Mouse (Mus musculus) erythroid progenitor cell, adult 5-6 weeks (primary cell): ENCODE results near the gene Coro6. TPM values are rescaled to one million over a fixed set of nuclear protein-coding genes. Genes with fewer than 3 reads are reported as not detected.

ENCODE experiments used
- ATAC-seq: replicated peaks from 2 replicates; pipeline ENCODE4 v1.8.0; 2016; ENCODE audit warnings: moderate number of reproducible peaks, mild to moderate bottlenecking, moderate TSS enrichment, inconsistent platforms; ENCODE audit not compliant: poor library complexity, low FRiP score, severe bottlenecking
- total RNA-seq, 2 experiments: library from RNA; stranded (forward) in 1 of 2; stranded (reverse) in 1 of 2; fragments of 150-400 nt in 1 of 2; fragments of 186-747, 209-891 nt in 1 of 2; gene quantifications; 2 replicates each; pipeline versions ENCODE4 v1.2.3 to v1.2.4; 2015 to 2017; ENCODE audit warnings: low replicate concordance in 2 of 2

Coro6 gene
- total RNA-seq, 2 experiments from 2014 or later = not detected

GRCm38 (mm10) chr11:77506273-77506672 is 44.1 kb downstream of the Coro6 start:
- no peak for ATAC-seq

GRCm38 (mm10) chr11:77506941-77507340 is 44.7 kb downstream of the Coro6 start:
- no peak for ATAC-seq

- no peak for ATAC-seq
Measured at GRCm38 (mm10) chr11:77507426-77507825, 45.2 kb downstream of the Coro6 start.

DNA sequence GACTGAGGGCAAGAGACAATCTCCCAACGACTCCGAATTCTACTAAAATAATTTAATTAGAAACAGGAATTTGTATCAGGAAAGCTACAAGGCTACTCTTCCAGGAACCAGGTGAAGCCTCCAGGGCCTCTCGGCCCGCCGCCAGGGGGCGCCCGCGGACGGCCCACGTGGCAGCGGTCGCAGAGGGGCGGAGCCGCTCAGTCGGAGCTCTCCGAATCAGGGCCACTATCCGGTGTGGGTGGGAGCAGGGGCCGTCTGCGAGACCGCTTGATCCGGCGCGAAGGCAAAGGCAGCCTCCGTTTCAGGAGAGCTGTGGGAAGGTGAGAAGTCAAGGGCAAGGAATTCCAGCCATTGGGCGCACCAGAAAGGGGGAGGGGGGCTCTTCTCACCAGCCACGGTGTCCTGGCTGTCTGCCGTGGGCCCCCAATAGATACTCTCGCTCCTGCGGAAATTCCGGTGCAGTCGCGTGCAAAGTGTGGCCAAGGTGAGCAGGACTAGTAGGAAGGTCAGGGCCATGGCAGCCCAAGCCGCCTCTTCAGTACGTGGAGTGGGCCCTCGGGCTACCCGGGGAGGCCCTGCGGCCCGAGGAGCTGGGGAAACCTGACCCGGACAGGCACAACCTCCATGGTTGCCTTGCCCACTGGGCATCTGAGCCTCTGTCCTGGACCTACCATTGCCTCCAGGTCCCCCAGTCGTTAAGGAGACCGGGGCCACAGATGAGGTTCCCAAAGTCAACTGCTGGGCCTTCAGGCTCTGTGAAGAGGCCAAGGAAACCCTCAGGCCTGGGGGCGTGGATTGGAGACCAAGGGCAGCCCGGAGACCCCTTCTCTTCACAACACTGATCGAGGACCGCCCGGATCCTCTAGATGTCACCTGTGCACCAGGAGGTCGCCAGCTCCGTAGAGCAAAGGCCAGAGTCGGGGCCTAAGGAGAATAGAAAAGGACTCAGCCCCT is 46.1 kb downstream of the Coro6 start:
- ATAC-seq = peak; percentile 58

GRCm38 (mm10) chr11:77511336-77511735 is 49.1 kb downstream of the Coro6 start:
- ATAC-seq = no peak

DNA sequence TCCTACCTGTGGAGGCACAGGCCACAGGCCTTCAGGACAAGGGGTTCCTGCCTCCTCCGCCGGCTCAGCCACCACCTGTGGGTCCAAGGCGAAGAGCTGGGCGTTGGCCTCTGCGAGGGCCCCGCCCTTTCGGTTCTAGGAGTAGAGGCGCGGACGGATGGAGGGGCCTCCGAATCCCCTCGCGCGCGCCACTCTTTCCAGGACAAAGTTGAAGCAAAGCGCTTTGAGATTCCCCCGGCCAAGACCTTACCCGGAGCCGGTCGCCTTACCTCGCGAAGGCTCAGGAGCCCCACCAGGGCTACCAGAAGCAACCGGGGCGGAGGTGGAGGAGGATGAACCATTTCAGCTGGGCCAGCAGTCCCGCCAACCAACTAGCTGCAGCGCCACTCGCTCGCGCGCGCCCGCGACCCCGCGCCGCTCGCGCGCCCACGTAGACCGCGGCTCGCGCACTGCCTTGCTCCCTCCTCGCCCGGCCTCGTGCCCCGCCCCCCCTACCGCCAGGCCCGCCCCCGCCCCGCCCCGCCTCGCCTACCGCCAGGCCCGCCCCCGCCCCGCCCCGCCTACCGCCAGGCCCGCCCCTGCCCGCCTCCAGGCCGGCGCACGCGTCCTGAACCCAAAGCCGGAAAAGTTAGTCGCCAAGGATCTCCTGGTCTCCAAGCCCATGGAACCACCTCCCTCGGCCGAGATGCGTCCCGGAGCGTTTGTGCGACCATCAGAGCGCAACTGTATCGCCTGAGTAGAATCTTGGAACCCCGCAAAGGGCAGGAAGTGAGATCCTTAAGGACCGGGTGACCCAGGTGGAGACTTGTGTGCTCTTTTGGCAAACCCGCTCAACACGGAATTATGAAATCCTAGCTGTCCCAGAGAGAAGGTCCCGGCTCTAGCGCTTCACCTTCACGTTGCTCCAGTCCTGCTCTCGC is 50.9 kb downstream of the Coro6 start:
- peak; percentile 66 for ATAC-seq

DNA sequence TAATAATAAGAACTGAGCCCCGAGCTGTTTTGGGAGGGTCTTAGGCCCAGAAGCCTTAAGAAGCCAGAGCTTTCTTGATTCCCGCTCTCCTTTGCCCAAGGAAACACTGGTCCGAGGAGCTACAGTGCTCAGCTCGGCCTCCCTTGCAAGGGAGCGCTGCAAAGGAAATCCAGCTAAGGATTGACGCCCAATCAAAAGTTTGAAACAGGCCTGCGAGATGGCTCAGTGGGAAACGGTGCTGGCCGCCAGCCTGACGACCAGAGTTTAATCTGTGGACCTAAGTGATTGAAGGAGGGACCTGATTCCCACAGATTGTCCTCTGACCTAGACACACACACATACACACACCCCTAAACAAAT is 51.6 kb downstream of the Coro6 start:
- no peak for ATAC-seq

DNA sequence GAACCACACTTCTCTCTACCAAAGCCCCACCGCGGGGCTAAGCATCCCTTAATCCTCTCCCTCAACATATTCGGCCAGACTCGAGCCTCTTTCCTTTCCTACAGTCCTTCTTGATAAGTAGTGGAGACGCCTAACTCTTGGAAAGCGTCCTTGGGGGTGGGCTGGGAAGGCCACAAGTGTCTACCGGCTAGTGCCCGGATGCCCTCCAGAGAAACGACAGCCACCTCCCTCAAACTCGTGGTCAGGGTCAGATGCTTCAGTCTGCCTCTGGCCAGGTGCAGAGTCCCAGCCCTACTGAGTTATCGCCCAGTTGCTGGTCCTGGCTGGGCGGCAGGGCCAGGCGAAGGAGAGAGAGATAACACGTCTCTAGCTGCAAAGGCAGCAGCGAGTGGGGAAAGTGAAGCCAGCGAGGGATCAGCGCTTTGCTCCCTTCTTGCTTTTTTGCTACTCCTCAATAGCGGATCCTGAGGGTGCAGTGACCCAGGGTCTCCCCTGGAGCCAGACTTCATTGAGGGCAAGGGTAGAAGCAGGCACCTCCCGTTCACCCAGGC is 52.1 kb downstream of the Coro6 start:
- peak; percentile 78 for ATAC-seq

DNA sequence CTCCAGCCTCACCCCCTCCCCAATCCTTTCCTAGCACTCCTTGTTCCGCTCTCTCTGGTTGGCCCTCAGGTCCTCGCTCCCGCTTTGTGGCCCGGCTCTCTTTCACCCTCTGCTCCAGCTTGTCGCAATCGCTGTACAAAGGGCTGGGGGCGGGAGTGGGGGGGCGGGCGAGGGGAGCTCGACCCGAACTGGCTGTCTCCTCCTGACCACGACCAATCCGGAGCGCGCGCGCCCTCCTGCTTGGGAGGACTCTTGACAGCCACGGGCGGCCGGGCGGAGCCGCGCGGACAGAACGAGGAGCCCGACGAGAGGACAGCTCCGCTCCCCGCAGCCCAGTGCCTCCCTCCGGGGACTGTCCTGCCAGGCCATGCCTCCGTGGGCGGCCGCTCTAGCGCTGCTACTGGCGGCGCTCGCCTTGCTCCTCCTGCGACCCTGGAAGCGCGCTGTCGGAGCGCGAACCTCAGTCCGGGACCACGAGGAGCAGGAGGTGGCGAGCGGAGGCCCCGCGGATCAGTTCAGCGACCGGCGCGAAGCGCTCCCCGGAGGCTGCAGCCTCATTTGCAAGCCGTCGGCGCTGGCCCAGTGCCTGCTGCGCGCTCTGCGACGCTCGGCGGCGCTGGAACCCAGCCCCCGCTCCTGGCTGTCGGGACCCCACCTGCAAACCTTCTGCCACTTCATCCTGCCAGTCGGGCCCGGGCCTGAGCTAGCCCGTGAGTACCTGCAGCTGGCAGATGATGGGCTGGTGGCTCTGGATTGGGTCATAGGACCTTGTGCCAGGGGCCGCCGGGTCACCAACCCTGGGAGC is 52.8 kb downstream of the Coro6 start, which contains the start of gene Abhd15:
Gene Abhd15 (plus strand): TSS at position 290 of the 805 bp plus-strand sequence.
- ATAC-seq = 0 out of 2 replicates have a peak, but pooled peaks have one; percentile 26

- no peak for ATAC-seq
Measured at GRCm38 (mm10) chr11:77515637-77516552, 53.7 kb downstream of the Coro6 start, which contains the start of gene Trp53i13. Trp53i13 (minus strand) TSS chr11:77515980.

DNA sequence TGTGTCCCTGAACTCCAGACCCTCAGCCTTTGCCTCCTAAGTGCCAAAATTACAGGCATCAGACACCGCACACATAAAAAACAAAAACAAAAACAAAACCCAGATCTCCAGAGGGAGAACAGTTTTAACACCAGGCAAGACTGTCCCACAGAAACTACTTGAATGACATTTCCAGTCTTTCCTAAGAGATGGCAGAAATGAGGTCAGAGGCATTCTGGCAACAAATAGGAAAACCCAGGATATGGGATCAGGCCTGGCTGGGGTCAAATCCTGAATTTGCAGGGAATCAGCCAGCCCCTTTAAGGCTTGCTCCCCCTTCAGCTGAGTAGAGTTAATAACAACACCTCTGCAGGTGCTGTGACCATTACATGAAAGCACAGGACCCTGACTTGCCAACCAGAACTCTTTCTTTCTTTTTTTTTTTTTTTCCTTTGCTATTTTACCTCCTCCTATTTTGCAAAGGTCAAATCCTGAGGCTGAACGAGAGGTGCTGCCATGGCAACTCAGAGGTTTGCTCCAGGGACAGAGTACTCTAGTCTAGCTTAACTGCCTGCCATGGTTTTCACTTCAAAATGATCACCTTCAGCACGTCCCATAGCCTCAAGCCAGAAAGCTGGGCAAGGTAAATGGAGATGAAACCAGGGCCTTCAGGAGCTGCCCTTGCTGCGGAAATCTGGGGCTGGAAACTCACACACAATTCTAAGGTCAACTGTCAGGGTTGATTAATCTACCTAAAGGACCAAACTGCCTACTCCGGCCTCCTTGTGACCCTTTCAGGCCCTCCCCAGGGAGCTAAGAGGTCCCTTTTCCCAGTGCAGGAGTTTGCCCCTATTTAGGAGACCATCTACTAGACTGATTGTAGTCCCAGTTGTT is 54.6 kb downstream of the Coro6 start:
- no peak for ATAC-seq

DNA sequence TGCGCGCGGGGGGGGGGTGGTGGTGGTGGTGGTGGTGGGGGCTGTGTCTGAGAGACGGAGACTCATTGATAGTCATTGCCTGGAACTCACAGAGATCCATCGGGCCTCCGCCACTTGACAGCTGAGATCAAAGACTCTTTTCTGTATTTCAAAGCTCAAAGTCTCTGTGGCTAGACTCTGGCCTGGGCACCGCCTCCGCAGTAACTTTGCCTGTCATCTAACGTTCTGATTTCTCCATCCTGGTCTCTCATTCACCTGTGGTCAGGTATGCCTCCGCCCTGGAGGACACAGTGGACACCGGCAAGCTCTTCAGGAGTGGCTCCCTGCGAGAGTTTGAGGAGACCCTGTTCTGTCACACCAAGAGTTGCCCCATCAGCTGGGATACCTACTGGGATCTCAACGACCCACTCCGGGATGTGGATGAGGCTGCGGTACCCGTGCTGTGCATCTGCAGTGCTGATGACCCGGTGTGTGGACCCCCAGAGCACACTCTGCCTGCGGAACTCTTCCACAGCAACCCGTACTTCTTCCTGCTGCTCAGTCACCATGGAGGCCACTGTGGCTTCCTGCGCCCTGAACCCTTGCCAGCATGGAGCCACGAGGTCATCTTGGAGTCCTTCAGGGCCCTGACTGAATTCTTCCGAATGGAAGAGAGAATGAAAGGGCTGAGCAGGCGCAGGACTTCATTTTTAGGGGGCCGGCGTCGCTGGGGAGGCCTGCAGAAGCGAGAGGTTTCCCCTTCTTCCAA is 56.0 kb downstream of the Coro6 start:
- no peak for ATAC-seq

DNA sequence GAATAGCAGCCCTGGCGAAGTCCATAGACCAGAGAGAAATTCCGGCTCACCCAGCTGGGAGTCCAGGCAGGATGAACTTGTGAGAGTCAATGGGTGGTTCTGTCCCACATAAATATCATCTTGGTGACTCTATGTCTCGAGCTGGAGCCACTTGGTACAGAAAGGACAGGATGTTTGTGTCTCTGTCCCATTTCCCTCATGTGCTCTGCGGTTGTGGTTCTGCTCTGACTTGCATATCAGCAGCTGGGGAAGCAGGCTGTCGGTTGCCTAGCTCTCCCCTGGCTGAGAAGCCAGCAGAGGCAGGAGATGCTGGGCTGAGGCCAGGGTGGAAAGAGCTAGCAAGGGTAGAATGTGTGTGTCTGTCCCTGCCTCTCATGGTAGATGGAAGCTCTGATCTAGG is 56.8 kb downstream of the Coro6 start, which contains the start of gene Gm10392:
Gene Gm10392 (minus strand): TSS at position 156 of the 400 bp plus-strand sequence.
- ATAC-seq = no peak
